Mouse (Mus musculus) heart, adult 2 months (tissue): ENCODE measurements around the gene Pxylp1.

Experiments used
- CTCF ChIP-seq: fragments of 200-600 bp; IDR thresholded peaks from 2 replicates; pipeline ENCODE4 v1.8.1; 2022; ENCODE audit warnings: antibody characterized with exemption, mild to moderate bottlenecking, moderate library complexity
- POLR2A ChIP-seq: fragments of 200-500 bp; IDR thresholded peaks from 2 replicates; pipeline ENCODE4 v1.6.1; 2011; ENCODE audit warnings: mild to moderate bottlenecking, low read depth, low read length, control low read depth; ENCODE audit not compliant: insufficient read depth

GRCm38 (mm10) chr9:96904360-96905355 is 12.2 kb upstream of the Pxylp1 start:
- TF ChIP-seq CTCF (no peak), POLR2A (no peak)
